Mouse (Mus musculus) layer of hippocampus, adult 8-10 months (tissue): ENCODE data around the gene Olfr9. TPM values are rescaled to one million over a fixed set of nuclear protein-coding genes. Genes with fewer than 3 reads are reported as not detected.
"Not testable (repeated sequence)": the region's sequence is repeated elsewhere in the genome, so short reads cannot be mapped to it uniquely, and the experiment has no call there.

ENCODE experiments used
- DNase-seq, 2 experiments: peaks; one replicate each; pipeline ENCODE4 v3.0.0; 2022; ENCODE audit warnings: low spot score in 2 of 2
- total RNA-seq, 4 experiments: library from RNA; stranded (reverse); gene quantifications; 2 replicates each; pipeline ENCODE4 v1.2.4; 2022

Olfr9 gene
- total RNA-seq, result not detected

DNA sequence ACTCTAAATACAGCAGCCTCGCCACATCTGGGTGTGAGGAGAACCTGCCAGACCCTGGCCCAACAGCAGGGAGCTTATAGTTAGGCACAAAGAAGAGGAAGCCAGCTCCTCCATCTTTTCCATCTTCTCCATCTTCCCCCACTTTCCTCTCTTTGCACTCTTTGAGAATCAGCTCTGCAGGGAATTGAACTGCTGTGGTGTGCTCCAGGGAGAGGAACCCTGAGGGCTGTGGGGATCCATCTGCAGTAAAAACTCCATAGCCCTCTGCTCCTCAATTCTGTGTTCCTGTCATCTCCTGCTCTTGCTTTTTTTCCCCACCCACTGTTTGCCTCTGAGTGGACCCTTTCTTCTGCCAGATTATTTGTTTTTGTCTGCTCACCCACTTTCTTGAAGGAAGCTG lies at the start of gene Olfr9:
Gene Olfr9, plus strand, starts transcription at position 301 of the 400 bp plus-strand sequence.
- not testable (repeated sequence) for DNase-seq

DNA sequence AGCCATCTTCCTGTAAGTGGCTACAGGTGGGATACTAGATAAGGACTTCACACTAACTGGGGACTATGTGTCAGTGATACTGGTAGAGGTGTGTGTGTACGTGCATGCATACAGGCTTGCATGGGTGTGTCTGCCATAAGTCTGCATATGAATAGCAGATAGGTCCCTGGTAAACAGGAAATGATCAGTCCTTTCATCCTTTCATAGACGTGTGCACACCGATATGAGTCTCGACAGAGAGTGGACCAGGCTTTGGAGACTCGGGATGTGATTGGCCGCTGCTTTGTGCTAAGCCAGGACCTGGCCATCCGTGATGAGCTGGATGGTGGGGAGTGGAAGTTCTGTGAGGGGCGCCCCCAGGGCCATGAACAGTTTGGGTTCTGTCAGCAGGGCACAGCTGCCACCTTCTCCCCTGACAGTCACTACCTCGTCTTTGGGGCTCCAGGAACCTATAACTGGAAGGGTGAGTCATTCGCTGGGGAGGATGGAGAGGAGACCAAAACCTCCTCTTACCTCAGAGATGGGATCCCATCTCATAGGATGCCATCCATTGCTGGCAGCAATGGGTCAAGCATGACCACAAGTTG lies 48.7 kb upstream of the Olfr9 start:
- DNase-seq, result no peak

- DNase-seq, result no peak
These were observed 43.6 kb upstream of the Olfr9 start for GRCm38 (mm10) chr10:128945675-128946074.

- DNase-seq, result no peak
These were observed 41.7 kb upstream of the Olfr9 start for GRCm38 (mm10) chr10:128947496-128947895.

- no peak for DNase-seq
These were observed 38.9 kb upstream of the Olfr9 start for GRCm38 (mm10) chr10:128950208-128950887.

DNA sequence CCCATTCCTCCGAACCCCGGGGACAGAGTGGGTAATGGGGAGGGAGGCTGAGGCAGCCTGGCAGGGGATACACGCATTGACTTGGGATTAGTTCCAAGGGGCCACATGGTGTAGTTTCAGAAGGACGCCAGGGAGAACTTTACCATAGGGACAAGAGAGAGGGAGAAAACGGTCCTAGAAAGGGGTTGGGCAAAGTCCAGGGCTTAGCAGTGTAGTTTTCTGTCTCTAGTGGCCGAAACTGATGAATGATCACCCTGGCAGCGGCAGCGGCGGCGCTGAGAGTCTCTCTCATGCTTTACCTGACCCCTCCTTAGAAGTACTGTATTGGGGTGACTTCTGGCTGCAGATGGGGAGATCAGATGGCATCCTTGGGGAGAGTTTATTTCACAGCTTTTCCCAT lies 30.9 kb upstream of the Olfr9 start:
- DNase-seq, result no peak

GRCm38 (mm10) chr10:128960142-128960541 lies 29.1 kb upstream of the Olfr9 start:
- no peak for DNase-seq

DNA sequence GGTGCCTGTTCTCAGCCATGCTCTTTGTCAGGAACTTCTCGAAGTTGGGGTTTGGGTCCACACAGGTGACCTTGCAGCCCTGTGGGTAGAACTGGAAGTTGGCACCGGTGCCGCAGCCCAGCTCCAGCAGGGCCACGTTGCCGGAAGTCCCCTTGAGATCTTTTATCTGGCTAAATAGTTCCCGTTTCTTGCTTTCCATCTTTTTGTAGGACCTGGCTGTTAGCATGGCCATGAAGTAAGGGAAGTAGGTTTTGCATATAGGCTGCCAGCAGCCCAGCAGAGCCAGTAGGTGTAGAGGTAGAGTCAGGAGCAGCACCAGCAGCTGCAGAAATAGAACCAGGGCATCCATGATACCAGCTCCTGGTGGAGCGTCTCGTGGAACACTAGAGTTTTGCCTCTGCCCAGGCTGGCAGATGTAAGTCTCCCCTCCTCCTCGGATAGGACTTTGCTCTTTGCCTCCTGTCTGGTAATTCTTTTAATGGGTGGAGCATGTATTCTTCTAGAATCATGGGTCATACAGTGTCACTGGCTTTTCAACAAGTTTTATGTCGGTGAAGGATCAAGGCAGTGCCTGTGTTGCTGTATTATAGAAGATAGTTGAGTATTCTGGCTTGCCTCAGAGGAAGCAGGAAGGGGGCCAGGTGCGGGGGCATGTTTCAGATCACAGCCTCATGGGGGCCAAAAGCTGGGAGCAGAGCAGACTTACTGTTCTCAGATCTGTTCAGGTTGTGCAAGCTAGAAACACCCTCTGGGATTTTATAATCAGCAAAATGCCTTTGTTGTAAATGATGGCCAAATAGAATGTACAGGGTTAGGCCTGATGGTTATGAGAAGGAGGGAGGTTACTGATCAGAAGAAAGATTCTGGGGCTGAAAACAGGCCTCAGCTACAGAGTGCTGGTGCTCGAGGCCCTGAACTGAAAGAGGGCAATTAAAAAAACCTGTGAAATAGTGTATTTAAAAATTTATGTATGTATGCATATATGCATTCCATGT lies 28.3 kb upstream of the Olfr9 start, which contains the start of gene Mettl7b:
Gene Mettl7b, minus strand, starts transcription at position 399 of the 995 bp plus-strand sequence.
- DNase-seq, result no peak

- no peak for DNase-seq
These were observed 24.3 kb upstream of the Olfr9 start for GRCm38 (mm10) chr10:128964961-128965360.

GRCm38 (mm10) chr10:128965871-128966270 lies 23.4 kb upstream of the Olfr9 start:
- no peak for DNase-seq

DNA sequence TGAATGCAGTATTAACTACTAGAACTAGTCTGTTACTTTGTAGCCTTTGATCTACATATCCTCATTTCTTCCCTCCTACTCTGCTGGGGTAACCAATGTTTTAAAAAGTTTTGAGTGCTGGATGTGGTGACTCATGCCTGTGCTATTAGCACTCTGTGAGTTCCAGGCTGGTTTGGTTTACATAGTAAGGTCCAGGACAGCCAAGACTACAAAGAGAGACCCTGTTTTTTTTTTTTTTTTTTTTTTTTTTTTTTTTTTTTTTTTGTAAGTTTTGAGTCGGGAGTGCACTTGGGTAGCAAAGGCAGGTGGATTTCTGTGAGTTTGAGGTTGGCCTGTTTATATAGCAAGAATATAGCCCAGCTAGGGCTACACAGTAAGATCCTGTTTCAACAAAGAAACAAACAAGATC lies 20.9 kb upstream of the Olfr9 start:
- DNase-seq, result no peak

DNA sequence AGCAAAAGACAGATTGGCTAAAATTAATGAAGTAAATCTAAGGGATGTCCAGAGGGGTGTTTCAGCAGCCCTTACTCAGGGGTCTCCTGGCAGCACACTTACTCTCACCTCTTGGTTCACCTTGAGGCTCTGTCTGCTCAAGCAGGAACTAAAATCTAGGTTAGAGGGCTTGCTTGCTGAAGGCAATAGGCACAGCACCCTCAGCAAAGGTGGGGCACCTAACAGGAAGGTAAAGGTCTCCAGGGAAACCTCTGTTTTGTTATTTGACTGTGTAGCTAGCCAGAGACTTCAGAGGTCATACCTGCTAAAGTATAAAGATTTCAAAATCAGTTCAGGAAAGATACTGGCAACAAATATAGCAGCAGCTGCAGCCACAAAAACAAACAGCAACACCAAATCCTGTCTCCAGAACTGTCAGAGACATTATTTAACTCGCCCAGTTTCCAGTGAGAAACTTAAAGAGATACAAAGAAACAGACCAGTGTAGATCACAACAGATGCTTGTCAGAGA lies 18.4 kb upstream of the Olfr9 start:
- DNase-seq, result no peak

DNA sequence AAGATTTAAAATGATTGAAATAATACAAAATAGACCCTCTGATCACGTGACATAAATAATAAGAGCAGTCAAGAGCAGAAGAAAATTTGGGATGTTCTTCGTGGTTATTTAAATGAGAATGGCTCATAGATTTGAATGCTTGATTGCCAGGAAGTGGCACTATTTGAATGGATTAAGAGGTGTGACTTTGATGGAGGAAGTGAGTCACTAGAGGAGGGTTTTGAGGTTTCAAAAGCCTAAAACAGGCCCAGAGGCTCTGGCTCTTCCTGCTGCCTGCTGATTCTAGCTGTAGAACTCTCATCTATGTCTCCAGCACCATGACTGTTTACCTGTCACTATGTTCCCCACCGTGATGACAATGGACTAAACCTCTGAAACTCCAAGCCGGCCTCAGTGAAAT lies 16.4 kb upstream of the Olfr9 start:
- DNase-seq, result no peak

DNA sequence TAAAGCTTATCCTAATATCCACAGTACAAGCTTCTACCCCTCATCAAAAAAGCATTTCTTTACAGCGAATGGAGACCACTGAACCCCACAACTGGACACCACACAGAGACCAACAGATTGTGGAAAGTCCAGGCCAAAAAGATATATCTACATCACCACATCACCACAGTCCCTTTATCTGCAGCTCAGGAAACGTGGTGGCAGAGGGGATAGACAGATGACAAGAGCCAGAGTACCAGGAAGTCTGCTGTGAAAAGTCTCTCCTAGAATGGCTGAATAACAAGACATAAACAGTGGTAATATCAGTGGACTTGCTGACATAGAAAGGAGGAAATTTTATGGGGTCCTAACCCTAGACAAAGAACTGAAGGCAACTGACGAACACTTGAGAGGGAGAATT lies 12.8 kb upstream of the Olfr9 start:
- DNase-seq, result no peak

- peak; percentile 36 to 57 for DNase-seq
These were observed 11.6 kb upstream of the Olfr9 start for GRCm38 (mm10) chr10:128977522-128978114.

- DNase-seq, result no peak
These were observed 8.4 kb upstream of the Olfr9 start for GRCm38 (mm10) chr10:128980644-128981365.

- DNase-seq, result not testable (repeated sequence)
These were observed 1.1 kb downstream of the Olfr9 start for GRCm38 (mm10) chr10:128990129-128990850.

DNA sequence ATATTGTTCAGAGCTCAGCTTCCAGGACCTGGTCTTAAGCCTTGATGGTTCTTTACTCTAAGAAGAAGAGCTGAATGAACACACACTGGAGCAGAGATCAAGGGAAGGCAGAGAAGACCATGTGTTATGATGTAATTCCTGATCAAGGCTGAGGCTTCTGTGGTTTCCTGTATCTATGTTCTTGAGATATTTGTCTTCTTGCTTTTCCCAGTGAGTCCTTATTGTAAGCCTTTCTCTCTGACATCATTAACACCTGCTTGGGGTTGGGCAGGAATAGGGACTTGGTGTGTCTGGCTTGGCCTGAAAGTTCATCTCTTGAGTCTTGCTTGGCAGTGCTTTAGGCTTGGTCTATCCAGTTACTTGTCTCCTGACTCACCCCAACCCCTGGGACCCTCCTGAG lies 1.8 kb downstream of the Olfr9 start:
- DNase-seq, result no peak

GRCm38 (mm10) chr10:128995796-128996195 lies 6.6 kb downstream of the Olfr9 start:
- DNase-seq, result no peak

GRCm38 (mm10) chr10:128996523-128997040 lies 7.4 kb downstream of the Olfr9 start:
- DNase-seq, result no peak
